Mouse (Mus musculus) hindbrain, embryonic 12.5 days (tissue): ENCODE measurements around the gene Abtb2. TPM values are rescaled to one million over a fixed set of nuclear protein-coding genes. Genes with fewer than 3 reads are reported as not detected.

ENCODE experiments used
- ATAC-seq: fragments of 200-750 bp; cut with Nextera tagmentation; 2 replicates; pipeline ENCODE4 v1.8.0; 2017; ENCODE audit warnings: moderate TSS enrichment; ENCODE audit not compliant: low FRiP score
- H3K27ac ChIP-seq: fragments of 300-500 bp; sonication (generic); 2 replicates; pipeline ENCODE4 v1.5.1; 2016; ENCODE audit warnings: mild to moderate bottlenecking
- H3K27me3 ChIP-seq: fragments of 300-500 bp; sonication (generic); 2 replicates; pipeline ENCODE4 v1.6.1; 2016; ENCODE audit warnings: mild to moderate bottlenecking
- H3K36me3 ChIP-seq: fragments of 300-500 bp; sonication (generic); 2 replicates; pipeline ENCODE4 v1.6.1; 2016; ENCODE audit warnings: mild to moderate bottlenecking
- H3K4me1 ChIP-seq: fragments of 300-500 bp; sonication (generic); 2 replicates; pipeline ENCODE4 v1.6.1; 2016
- H3K4me2 ChIP-seq: fragments of 300-500 bp; sonication (generic); replicated peaks from 2 replicates; pipeline ENCODE4 v1.6.1; 2016; ENCODE audit warnings: mild to moderate bottlenecking
- H3K4me3 ChIP-seq: fragments of 300-500 bp; sonication (generic); 2 replicates; pipeline ENCODE4 v1.5.1; 2016; ENCODE audit warnings: mild to moderate bottlenecking
- H3K9ac ChIP-seq: fragments of 300-500 bp; sonication (generic); 2 replicates; pipeline ENCODE4 v1.6.1; 2016; ENCODE audit warnings: mild to moderate bottlenecking, moderate library complexity
- H3K9me3 ChIP-seq: fragments of 300-500 bp; sonication (generic); replicated peaks from 2 replicates; pipeline ENCODE4 v1.6.1; 2016; ENCODE audit warnings: mild to moderate bottlenecking
- WGBS: fragments of 180-500 bp; shearing (Covaris S2); methylation state at CpG from one replicate; pipeline ENCODE4 v1.1.7; 2016; 5-methylcytosine and 5-hydroxymethylcytosine counted together
- polyA plus RNA-seq: library from polyadenylated mRNA; unstranded; fragments of >200 nt; fragmentation: Nextera tagmentation; extraction: Ambion mirVana; gene quantifications from 2 replicates; pipeline ENCODE4 v1.2.1, GENCODE M21; 2016

The Abtb2 gene
- polyA plus RNA-seq, 1 experiment from 2014 or later, result 27.3 TPM

DNA sequence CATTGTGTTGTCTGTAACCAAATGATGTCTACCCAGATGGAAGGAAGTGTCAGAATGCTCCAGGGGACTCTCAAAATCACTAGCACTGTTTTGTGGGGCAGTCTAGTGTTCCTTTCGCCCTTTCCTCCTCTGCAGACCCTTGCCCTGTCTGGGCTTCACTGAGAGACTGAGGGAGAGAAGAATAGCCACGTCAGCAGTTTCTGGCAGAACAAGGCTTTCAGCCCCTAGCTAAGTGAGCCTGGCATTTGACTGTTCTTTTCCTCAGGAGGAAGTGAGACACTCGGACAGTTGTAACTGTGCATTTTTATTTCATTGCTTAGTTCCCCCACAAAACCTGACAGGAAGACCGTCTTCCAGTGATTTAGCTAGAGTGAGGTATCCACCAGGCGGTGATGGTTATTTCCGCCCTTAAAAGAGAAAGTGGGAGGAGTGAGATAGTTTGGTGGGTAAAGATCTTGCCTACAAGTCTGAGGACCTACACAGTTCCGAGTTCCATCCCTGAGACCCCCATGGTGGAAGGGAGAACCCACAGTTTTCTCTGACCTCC, 106.5 kb downstream of the Abtb2 start:
- ATAC-seq, result no peak
- H3K4me3 ChIP-seq, result no peak overlapping the region
- H3K4me1 ChIP-seq, result peaks cover 44% of the 10 kb centered on the region
- no peak overlapping the region for H3K27ac ChIP-seq
- H3K9ac ChIP-seq, result no peak overlapping the region
- H3K27me3 ChIP-seq, result no peaks in the 10 kb centered on the region
- WGBS, result 76% methylated on average over 7 of the region's 7 CpGs
- H3K36me3 ChIP-seq, result no peaks in the 10 kb centered on the region
- H3K9me3 ChIP-seq, result no peaks in the 10 kb centered on the region
- H3K4me2 ChIP-seq, result no peak overlapping the region

DNA sequence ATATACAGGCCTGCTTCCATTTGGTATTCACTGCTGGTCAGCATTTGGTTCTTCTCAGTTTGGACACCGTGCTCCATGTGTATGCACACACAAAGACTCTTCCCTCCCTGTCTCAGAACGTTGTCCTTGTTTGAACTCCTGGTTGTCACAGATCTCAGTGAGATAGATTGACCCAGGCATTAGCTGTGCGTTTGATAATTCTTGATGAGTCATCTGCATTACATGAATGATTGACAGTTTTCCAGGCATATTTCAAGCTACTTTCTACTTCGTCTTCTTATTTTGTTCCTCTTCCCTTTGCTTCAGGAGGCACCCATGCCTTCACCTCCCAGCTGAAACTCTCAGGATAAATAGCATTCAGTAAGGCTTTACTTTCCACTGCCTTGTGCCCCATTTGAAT, 107.5 kb downstream of the Abtb2 start:
- ATAC-seq, result no peak
- Histone ChIP-seq H3K4me2 (no peak overlapping the region), H3K27me3 (no peaks in the 10 kb centered on the region), H3K36me3 (no peaks in the 10 kb centered on the region), H3K4me3 (no peak overlapping the region), H3K9me3 (no peaks in the 10 kb centered on the region), H3K27ac (no peak overlapping the region), H3K4me1 (peaks cover 37% of the 10 kb centered on the region), H3K9ac (no peak overlapping the region)
- 78% methylated on average over 4 of the region's 4 CpGs for WGBS

DNA sequence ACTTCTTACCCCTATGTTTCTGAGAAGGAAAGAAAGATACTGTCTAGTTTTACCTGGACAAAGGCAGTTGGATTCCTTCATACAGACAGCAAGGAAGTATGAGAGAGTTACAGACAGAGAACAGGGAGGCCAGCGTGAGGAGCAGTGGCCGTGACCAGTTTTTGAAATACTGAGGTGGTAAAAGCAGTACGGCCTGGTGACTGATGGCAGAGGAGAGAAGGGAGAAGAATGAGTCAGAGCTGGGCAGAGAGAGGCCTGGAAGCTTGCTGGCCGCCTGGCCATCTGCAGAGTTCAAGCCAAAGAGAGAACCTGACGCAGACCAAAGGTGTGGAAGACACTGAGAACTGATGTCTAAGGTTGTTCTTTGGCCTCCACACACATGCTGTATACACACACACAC, 109.3 kb downstream of the Abtb2 start:
- no peak overlapping the region for H3K27ac ChIP-seq
- no peak overlapping the region for H3K9ac ChIP-seq
- peaks cover 20% of the 10 kb centered on the region for H3K4me1 ChIP-seq
- ATAC-seq, result no peak
- H3K9me3 ChIP-seq, result no peaks in the 10 kb centered on the region
- no peak overlapping the region for H3K4me3 ChIP-seq
- no peaks in the 10 kb centered on the region for H3K27me3 ChIP-seq
- no peaks in the 10 kb centered on the region for H3K36me3 ChIP-seq
- 90% methylated on average over 5 of the region's 5 CpGs for WGBS
- no peak overlapping the region for H3K4me2 ChIP-seq

DNA sequence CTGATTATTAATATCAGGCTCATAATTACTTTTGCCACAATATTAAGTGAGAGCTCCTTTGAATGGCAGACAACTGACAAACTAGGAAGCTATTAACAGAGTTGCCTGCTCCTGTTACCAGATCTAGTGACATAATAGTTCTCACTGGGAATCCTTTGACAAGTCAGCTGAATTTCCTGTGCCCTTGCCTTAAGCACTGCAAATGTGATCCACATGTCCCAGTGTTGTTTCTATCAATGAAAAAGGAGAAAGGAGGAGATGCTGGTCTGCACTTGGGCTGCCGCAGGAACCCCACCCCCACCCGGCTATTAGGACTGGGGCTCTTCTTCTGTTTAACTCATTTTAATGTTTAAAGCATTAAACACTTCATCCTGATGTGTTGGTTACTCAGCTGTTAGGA, 110.7 kb downstream of the Abtb2 start:
- no peaks in the 10 kb centered on the region for H3K36me3 ChIP-seq
- no peak overlapping the region for H3K27ac ChIP-seq
- peaks cover 18% of the 10 kb centered on the region for H3K4me1 ChIP-seq
- no peaks in the 10 kb centered on the region for H3K9me3 ChIP-seq
- no peak overlapping the region for H3K4me3 ChIP-seq
- H3K27me3 ChIP-seq, result no peaks in the 10 kb centered on the region
- no peak overlapping the region for H3K4me2 ChIP-seq
- WGBS, result 53% methylated on average over 2 of the region's 2 CpGs
- no peak overlapping the region for H3K9ac ChIP-seq
- ATAC-seq, result no peak

DNA sequence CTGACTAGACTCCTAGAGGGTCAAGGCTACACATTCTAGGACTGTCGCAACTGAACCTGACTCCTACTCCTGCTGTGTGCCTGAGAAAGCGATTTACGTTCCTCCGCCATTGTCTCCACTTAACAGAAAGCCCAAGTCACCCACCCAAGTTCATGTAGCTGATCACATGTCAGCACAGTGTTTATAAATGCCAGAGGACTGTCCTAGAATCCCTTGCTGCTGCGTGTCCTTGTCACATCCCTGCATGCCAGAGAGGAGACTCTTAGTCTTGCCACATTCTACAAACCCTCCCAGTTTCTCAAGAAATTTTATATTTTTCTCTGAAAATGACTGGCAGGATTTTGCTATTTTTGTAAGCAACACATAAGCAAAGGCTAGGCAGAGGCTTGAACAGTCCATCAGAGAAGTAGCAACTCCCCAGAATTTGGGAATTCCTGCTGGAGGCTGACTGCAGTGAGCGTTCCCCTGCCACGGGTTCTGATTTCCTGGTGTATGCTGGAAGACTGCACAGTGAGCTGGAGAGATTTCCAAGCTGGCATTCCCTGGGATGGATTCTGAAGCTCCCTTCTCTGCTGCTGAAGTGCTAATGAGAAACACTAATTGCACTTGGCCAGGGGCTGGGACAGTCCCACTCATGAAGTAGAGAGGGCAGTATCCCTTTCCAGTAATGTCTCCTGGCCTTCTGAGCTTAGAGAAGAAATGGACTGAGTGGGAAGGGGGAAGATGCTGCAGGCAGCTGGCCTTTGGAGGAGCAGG, 111.7 kb downstream of the Abtb2 start:
- Histone ChIP-seq H3K9ac (no peak overlapping the region), H3K4me2 (no peak overlapping the region), H3K36me3 (no peaks in the 10 kb centered on the region), H3K27me3 (no peaks in the 10 kb centered on the region), H3K4me3 (no peak overlapping the region), H3K4me1 (peaks cover 27% of the 10 kb centered on the region), H3K27ac (no peak overlapping the region), H3K9me3 (no peaks in the 10 kb centered on the region)
- 66% methylated on average over 7 of the region's 7 CpGs for WGBS
- no peak for ATAC-seq

DNA sequence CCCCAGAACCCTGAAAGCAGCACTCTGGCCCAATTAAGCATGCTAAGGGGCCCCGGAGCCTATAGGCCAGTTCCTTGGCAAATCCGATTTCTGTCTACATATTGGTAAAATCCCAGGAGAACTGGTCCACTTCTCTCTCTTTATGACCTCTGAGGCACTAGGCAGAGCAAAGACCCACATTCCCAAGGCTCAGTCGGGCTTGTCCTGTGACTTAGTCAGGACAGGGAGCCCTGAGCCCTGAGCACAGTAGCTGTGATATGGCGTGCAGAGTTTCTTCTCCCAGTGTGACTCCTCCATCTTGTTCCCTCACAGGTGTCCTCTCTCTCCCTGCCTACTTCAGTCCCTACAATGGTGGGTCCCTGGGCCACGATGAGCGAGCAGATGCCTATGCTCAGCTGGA, 112.3 kb downstream of the Abtb2 start:
- Histone ChIP-seq H3K36me3 (no peaks in the 10 kb centered on the region; the same call in 1 of the 2 replicates), H3K4me2 (no peak overlapping the region), H3K9ac (no peak overlapping the region), H3K27me3 (no peaks in the 10 kb centered on the region), H3K4me3 (no peak overlapping the region), H3K27ac (no peak overlapping the region), H3K9me3 (no peaks in the 10 kb centered on the region), H3K4me1 (peaks cover 33% of the 10 kb centered on the region)
- ATAC-seq, result no peak
- WGBS, result 85% methylated on average over 6 of the region's 6 CpGs

DNA sequence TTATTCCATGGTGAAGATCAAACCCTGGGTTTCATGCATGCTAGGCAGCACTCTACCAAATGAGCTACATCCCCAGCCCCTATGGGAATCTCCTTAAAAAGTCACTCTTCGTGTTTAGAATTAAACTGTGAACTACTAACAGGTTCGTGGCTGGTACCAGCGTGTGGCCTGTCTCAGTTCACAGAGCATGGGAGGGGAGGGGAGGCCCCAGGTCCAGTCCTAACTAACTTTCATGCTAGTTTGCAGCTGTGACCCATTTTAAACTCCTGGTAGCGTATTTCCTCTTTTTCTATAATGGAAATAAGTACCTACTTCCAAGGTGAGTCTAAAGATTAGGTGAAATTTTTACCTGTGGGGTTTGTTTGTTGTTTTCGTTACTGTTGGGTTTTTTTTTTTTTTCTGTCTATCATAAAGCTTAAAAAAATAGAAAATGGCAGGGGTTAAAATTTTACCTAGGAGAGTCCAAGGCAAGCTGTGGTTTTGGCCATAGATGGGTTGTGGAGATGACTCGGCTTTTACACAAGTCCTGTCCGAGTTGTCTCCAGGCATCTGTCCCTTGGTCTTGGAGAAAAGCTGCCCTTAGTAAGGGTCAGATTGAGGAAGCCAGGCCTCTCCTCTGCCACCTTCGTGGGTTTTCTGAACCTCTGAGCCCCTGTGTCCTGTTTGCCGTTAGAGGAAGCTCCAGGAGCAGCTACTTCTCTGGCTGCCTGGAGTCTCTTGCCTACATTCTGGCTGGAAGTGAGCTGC, 114.4 kb downstream of the Abtb2 start:
- Histone ChIP-seq H3K4me3 (no peak overlapping the region), H3K9ac (no peak overlapping the region), H3K4me1 (peaks cover 33% of the 10 kb centered on the region), H3K27me3 (no peaks in the 10 kb centered on the region), H3K27ac (no peak overlapping the region), H3K36me3 (no peaks in the 10 kb centered on the region; the same call in 1 of the 2 replicates), H3K4me2 (no peak overlapping the region), H3K9me3 (no peaks in the 10 kb centered on the region)
- WGBS, result 80% methylated on average over 9 of the region's 9 CpGs
- ATAC-seq, result no peak

DNA sequence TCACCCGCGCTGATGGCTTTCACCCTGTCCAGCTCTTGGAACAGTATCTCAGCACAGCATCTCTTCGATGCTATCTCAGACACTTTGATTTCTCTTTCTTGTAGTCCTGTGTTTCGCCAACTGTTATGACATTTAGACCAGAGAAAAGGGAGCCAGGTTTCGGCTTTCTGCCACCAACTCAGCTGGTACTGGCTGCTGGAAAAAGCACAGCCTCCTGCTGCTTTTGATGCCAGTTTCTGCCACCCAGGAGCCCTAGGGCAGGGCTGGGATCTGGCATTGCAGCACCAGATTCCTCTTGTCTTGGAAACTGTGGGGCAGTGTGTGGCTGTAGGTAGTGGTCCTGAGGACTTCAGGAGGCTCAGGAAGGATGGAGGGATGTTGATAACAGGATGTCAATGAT, 115.0 kb downstream of the Abtb2 start:
- H3K9ac ChIP-seq, result no peak overlapping the region
- no peaks in the 10 kb centered on the region for H3K9me3 ChIP-seq
- peaks cover 30% of the 10 kb centered on the region for H3K4me1 ChIP-seq
- no peak overlapping the region for H3K4me3 ChIP-seq
- no peak overlapping the region for H3K4me2 ChIP-seq
- no peak overlapping the region for H3K27ac ChIP-seq
- whole genome bisulfite sequencing, result 87% methylated on average over 5 of the region's 5 CpGs
- no peaks in the 10 kb centered on the region for H3K27me3 ChIP-seq
- ATAC-seq, result no peak
- no peaks in the 10 kb centered on the region; the same call in 1 of the 2 replicates for H3K36me3 ChIP-seq

DNA sequence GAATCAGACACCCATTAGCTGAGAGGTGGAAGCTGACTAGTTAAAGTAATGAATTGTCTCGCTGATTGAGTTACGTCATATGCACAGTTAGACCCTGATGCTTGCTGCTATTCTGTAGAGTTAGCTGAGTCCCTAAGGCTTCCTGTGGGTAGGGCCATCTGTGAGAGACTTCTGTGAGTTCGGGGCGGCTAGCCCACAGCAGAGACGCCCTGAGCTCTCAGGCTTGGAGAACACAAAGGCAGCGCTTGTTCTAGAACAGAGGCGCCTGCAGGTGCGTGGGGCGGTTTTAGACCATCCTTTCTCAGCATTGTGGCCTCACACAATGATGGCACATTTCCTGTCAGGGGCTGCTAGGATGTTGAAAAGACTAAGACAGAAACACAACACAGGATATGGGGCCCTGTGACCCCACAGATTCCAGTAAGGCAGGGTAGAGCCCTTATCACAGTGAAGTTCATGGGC, 116.2 kb downstream of the Abtb2 start:
- H3K27ac ChIP-seq, result no peak overlapping the region
- H3K9ac ChIP-seq, result no peak overlapping the region
- no peak overlapping the region for H3K4me2 ChIP-seq
- H3K36me3 ChIP-seq, result no peaks in the 10 kb centered on the region; the same call in 1 of the 2 replicates
- 73% methylated on average over 9 of the region's 9 CpGs for WGBS
- H3K4me1 ChIP-seq, result peaks cover 22% of the 10 kb centered on the region
- H3K4me3 ChIP-seq, result no peak overlapping the region
- no peak for ATAC-seq
- H3K27me3 ChIP-seq, result no peaks in the 10 kb centered on the region
- H3K9me3 ChIP-seq, result no peaks in the 10 kb centered on the region

DNA sequence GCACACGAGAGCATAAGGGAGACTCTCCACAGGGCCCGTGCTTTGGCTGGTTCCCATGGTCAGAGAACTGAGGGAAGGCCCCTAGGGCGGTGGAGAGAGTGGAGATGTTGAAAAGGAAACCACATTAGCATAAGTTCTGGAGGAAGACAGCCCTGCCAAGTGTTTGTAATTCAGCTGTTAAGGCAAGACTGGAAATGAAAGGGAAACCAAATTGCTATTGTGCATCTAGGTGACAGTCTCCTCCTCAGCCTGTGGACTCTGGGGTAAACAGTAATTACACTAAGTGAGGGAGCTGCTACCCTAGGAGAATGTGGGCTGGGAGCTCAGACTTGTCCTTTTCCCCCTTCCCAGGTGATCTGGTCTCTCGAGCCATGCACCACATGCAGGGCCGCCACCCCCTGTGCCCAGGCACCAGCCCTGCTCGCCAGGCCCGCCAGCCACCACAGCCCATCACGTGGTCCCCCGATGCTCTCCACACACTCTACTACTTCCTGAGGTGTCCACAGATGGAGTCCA, 116.9 kb downstream of the Abtb2 start:
- H3K36me3 ChIP-seq, result no peaks in the 10 kb centered on the region; the same call in 1 of the 2 replicates
- no peak overlapping the region for H3K4me3 ChIP-seq
- H3K27ac ChIP-seq, result no peak overlapping the region
- H3K9me3 ChIP-seq, result no peaks in the 10 kb centered on the region
- no peak overlapping the region for H3K4me2 ChIP-seq
- peak; percentile 35; the same call in 1 of the 2 replicates for ATAC-seq
- WGBS, result 66% methylated on average over 9 of the region's 9 CpGs
- no peak overlapping the region for H3K9ac ChIP-seq
- peaks cover 17% of the 10 kb centered on the region for H3K4me1 ChIP-seq
- H3K27me3 ChIP-seq, result no peaks in the 10 kb centered on the region

DNA sequence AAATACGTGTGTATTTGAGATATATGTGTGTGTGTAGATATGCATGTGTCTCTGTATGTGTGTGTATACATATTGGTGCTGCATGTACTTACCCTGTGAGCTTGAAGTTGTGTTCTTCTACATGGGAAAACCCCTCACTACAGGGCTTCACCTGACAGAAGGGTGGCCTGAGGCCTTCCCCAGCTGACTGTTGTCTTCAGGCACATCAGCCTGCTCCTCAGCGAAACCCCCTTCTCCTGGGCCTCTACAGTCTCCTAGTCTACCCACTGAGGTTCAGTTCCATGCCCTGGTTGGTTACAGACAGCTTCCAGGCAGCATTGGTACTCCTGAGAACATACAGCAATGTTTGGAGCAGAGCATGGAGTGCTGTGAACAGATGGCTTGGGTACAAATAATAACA, 118.3 kb downstream of the Abtb2 start:
- Histone ChIP-seq H3K27me3 (no peaks in the 10 kb centered on the region), H3K4me1 (peaks cover 15% of the 10 kb centered on the region), H3K27ac (no peak overlapping the region), H3K9me3 (no peaks in the 10 kb centered on the region), H3K4me2 (no peak overlapping the region), H3K9ac (no peak overlapping the region), H3K4me3 (no peak overlapping the region), H3K36me3 (no peaks in the 10 kb centered on the region; the same call in 1 of the 2 replicates)
- 87% methylated on average over 2 of the region's 2 CpGs for WGBS
- no peak for ATAC-seq

DNA sequence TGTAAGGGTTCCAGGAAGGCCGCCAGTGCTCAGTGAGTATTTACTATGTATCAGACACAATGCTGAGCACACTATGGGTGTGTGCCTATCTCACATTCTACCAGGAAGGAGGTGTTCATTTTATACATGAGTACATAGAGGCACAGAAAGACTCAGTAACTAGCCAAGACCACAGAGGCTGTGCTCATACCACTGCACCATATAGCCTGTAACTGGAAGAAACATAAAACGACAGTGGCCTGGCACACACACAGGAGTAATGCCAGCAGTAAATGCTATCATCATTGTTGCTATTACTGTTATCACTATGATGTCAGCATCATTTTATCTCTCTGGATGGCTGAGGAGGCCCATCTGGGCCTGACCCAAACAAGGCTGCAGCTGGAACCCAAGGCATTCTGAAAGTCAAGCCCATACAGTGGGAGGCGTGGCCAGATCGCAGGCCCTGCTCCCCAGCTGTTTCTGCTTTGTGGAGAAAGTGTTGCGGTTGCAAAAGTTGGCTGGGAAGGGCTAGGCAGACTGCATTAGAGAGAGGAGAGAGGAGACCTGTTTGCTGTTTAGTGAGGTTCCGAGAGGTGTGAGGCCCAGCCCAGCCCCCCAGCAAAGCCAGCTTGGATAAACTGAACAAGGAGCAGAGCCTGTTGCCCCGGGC, 118.9 kb downstream of the Abtb2 start:
- Histone ChIP-seq H3K27me3 (no peaks in the 10 kb centered on the region), H3K4me2 (no peak overlapping the region), H3K36me3 (no peaks in the 10 kb centered on the region; the same call in 1 of the 2 replicates), H3K4me1 (peaks cover 18% of the 10 kb centered on the region), H3K4me3 (no peak overlapping the region), H3K9ac (no peak overlapping the region), H3K9me3 (no peaks in the 10 kb centered on the region), H3K27ac (no peak overlapping the region)
- ATAC-seq, result no peak; the same call in 1 of the 2 replicates
- 57% methylated on average over 7 of the region's 7 CpGs for WGBS
